14 mouse cellular contexts compared by ENCODE assay signal in the genomic region with DNA sequence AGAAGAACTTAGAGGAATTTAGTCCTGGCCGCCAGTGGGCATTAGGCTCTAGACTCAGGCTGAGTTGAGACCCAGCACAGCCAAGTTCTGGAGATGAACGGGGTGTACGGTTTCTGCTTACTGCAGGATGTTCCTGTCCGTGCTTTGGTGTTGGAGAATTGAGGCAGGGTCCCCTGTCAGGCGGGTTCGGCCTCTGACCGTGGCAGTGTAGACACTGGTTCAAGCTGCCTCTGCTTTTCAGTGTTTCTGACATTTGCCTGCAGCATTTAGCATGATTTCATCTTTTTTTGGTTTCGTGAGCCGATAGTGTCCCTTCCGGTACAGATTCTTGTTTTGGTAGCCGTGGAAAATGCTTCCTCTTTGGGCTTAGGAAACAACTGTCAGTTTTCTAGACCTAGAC.
A peak's percentile ranks its signal among the peaks of the same experiment; 100 is the strongest.
DNase-seq lines count a peak whose midpoint lies in the region; ATAC-seq and TF ChIP-seq lines count a peak whose summit lies in the region.
"Had no signal": no experiment of that assay in that cellular context is flagged by ENCODE, and none has a peak within 500 bp of the region (broad histone marks: within the 10 kb centered on the region; RNA-seq: fewer than 3 reads in every experiment).

No protein-coding gene starts in this region.

- peak overlapping the region; percentile 4; the same call in 1 of the 2 replicates for H3K4me2 ChIP-seq in heart, embryonic 11.5 days
- peak overlapping the region; percentile 33 for H3K4me2 ChIP-seq in liver, embryonic 11.5 days
- peak overlapping the region; percentile 77 for H3K4me2 ChIP-seq in myocyte (ENCODE audit: low read depth)
- H3K4me2 ChIP-seq: neural tube, embryonic 15.5 days had no signal

- no peak overlapping the region for H3K4me3 ChIP-seq in heart, embryonic 11.5 days (ENCODE audit: low read depth, low read length)
- H3K4me3 ChIP-seq in lung, adult 2 months (replicated peaks; ENCODE audit: extremely low read depth, low read depth, low read length) = peak overlapping the region; percentile 14
- H3K4me3 ChIP-seq in liver, embryonic 11.5 days (ENCODE audit: low read depth, low read length) = no peak overlapping the region
- no peak overlapping the region for H3K4me3 ChIP-seq in myocyte
- H3K4me3 ChIP-seq: erythroblast, embryonic 14.5 days; limb, embryonic 10.5 days; neural tube, embryonic 15.5 days had no signal

- H3K4me1 ChIP-seq in heart, embryonic 11.5 days (ENCODE audit: control insufficient read depth, insufficient read depth, low read length) = peaks cover 22% of the 10 kb centered on the region
- peaks cover 7% of the 10 kb centered on the region for H3K4me1 ChIP-seq in lung, adult 2 months (ENCODE audit: control insufficient read depth, insufficient read depth, low read length)
- peaks cover 13% of the 10 kb centered on the region for H3K4me1 ChIP-seq in liver, embryonic 11.5 days (replicated peaks; ENCODE audit: control insufficient read depth, insufficient read depth, low read length)

- no peak for TF ChIP-seq POLR2A in lung, adult 2 months (IDR thresholded peaks at IDR 0.05; ENCODE audit: borderline replicate concordance, extremely low read depth, low read depth, low read length)
- TF ChIP-seq POLR2A in myocyte (IDR thresholded peaks at IDR 0.05; ENCODE audit: insufficient read length, low read depth) = no peak

- H3K9ac ChIP-seq in heart, embryonic 11.5 days (ENCODE audit: low read depth, low read length) = no peak overlapping the region
- H3K9ac ChIP-seq in liver, embryonic 11.5 days (ENCODE audit: low read depth, low read length) = no peak overlapping the region
- H3K9ac ChIP-seq: neural tube, embryonic 15.5 days had no signal

- H3K27me3 ChIP-seq in heart, embryonic 11.5 days (ENCODE audit: control insufficient read depth, insufficient read depth, low read length) = no peaks in the 10 kb centered on the region
- H3K27me3 ChIP-seq in liver, embryonic 11.5 days (replicated peaks; ENCODE audit: control insufficient read depth, insufficient read depth, low read length) = no peaks in the 10 kb centered on the region
- no peaks in the 10 kb centered on the region for H3K27me3 ChIP-seq in myocyte (ENCODE audit: control insufficient read depth, insufficient read depth, insufficient read length)
- H3K27me3 ChIP-seq: neural tube, embryonic 15.5 days had no signal

- peaks cover 88% of the 10 kb centered on the region for H3K79me2 ChIP-seq in myocyte (ENCODE audit: control insufficient read depth, insufficient read depth)

- intact Hi-C loops in heart, postnatal 25 days (cut with DNase I) = no loop called here

- H3ac ChIP-seq in myocyte (ENCODE audit: control insufficient read depth, insufficient read length) = no peak overlapping the region

- no peak overlapping the region for H3K27ac ChIP-seq in heart, embryonic 11.5 days (ENCODE audit: low read depth, low read length)
- H3K27ac ChIP-seq in liver, embryonic 11.5 days (ENCODE audit: low read depth, low read length) = no peak overlapping the region

- no peak for ATAC-seq in heart, embryonic 11.5 days (replicated peaks; ENCODE audit: insufficient number of reproducible peaks, low FRiP score, low TSS enrichment)
- ATAC-seq in liver, embryonic 11.5 days (replicated peaks; ENCODE audit: low FRiP score) = no peak
- no peak for ATAC-seq in monocyte, adult 5-6 weeks (replicated peaks; ENCODE audit: insufficient number of reproducible peaks, low FRiP score, low TSS enrichment, poor library complexity, severe bottlenecking)

- WGBS in heart, embryonic 11.5 days (ENCODE audit: insufficient replicate concordance) = 55% methylated on average over 11 of the region's 11 CpGs
- 37% methylated on average over 11 of the region's 11 CpGs for WGBS in lung, adult 2 months
- 38% methylated on average over 11 of the region's 11 CpGs for WGBS in liver, embryonic 11.5 days

- no peak for DNase-seq in heart, postnatal 25 days (ENCODE audit: low spot score)
- DNase-seq in lung, adult 2 months = no peak
- no peak for DNase-seq in lung, postnatal 14 days
- no peak for DNase-seq in liver, embryonic 11.5 days (ENCODE audit: low spot score)
- no peak for DNase-seq in gastrocnemius, adult 18-20 months (ENCODE audit: low spot score)
- DNase-seq: cerebellum, postnatal 36 days; kidney, adult 18-20 months; layer of hippocampus, adult 9-11 months had no signal

- no peaks in the 10 kb centered on the region for H3K9me3 ChIP-seq in heart, embryonic 11.5 days (replicated peaks; ENCODE audit: control insufficient read depth, low read length)
- no peaks in the 10 kb centered on the region for H3K9me3 ChIP-seq in liver, embryonic 11.5 days (ENCODE audit: control insufficient read depth, low read length)
- H3K9me3 ChIP-seq: limb, embryonic 10.5 days; neural tube, embryonic 15.5 days had no signal

- H3K36me3 ChIP-seq in heart, embryonic 11.5 days (ENCODE audit: control insufficient read depth, insufficient read depth, low read length) = no peaks in the 10 kb centered on the region
- H3K36me3 ChIP-seq in liver, embryonic 11.5 days (ENCODE audit: control insufficient read depth, insufficient read depth, low read length) = no peaks in the 10 kb centered on the region
- H3K36me3 ChIP-seq in myocyte (ENCODE audit: control insufficient read depth, insufficient read depth) = no peaks in the 10 kb centered on the region
- H3K36me3 ChIP-seq: limb, embryonic 10.5 days; neural tube, embryonic 15.5 days had no signal

- no peak for TF ChIP-seq CTCF in lung, adult 2 months (IDR thresholded peaks at IDR 0.05; ENCODE audit: insufficient read depth, low read length)

TF ChIP-seq in myocyte, 11 proteins besides CTCF, POLR2A, EP300 and RAD21:
- TF ChIP-seq MYOD1 (IDR thresholded peaks at IDR 0.05; ENCODE audit: control insufficient read depth in 1 of 3, insufficient read length in 2 of 3, low read depth in 2 of 3) (no peak), SRF (IDR thresholded peaks at IDR 0.05; ENCODE audit: control insufficient read depth, insufficient read length, low read depth) (no peak), USF1 (IDR thresholded peaks at IDR 0.05; ENCODE audit: low read depth) (no peak), TCF3 (IDR thresholded peaks at IDR 0.05; ENCODE audit: insufficient read length, low read depth) (no peak), TCF12 (IDR thresholded peaks at IDR 0.05; ENCODE audit: insufficient read depth, poor library complexity, severe bottlenecking) (no peak), MAX (IDR thresholded peaks at IDR 0.05; ENCODE audit: low read depth) (no peak), REST (IDR thresholded peaks at IDR 0.05; ENCODE audit: insufficient read depth, insufficient read length) (no peak), POLR2AphosphoS2 (IDR thresholded peaks at IDR 0.05; ENCODE audit: insufficient read length, low read depth) (no peak), MYOG (IDR thresholded peaks at IDR 0.05; ENCODE audit: control insufficient read depth in 1 of 3, insufficient read depth in 1 of 3, insufficient read length in 2 of 3, low read depth in 2 of 3) (no peak), E2F4 (IDR thresholded peaks at IDR 0.05; ENCODE audit: insufficient read depth) (no peak), CEBPB (IDR thresholded peaks at IDR 0.05; ENCODE audit: insufficient read depth, poor library complexity, severe bottlenecking) (no peak)

Comparison
In these comparisons a context has a peak if more than half of its experiments do, and no peak if none do; other contexts are left out.
1. H3K4me2 ChIP-seq: peak in every context shown above with its lines; median percentile 77 in myocyte; 33 in liver, embryonic 11.5 days; 4 in heart, embryonic 11.5 days.